In genomic region chr10:52233301-52233968, GRCm38 (mm10) we compare ENCODE assay signal across 8 mouse cellular contexts. TPM values are rescaled to one million over a fixed set of nuclear protein-coding genes. Genes with fewer than 3 reads are reported as not detected.
A peak's percentile ranks its signal among the peaks of the same experiment; 100 is the strongest.
DNase-seq lines count a peak whose midpoint lies in the region; ATAC-seq and TF ChIP-seq lines count a peak whose summit lies in the region.

Gene Dcbld1 (plus strand): TSS chr10:52233619.

- peaks cover 8% of the 10 kb centered on the region for H3K27me3 ChIP-seq in forebrain, embryonic 10.5 days (ENCODE audit: poor library complexity, severe bottlenecking)
- no peaks in the 10 kb centered on the region for H3K27me3 ChIP-seq in heart, embryonic 15.5 days
- H3K27me3 ChIP-seq in liver, embryonic 14.5 days (ENCODE audit: control insufficient read depth, insufficient read depth, low read length) = no peaks in the 10 kb centered on the region; the same call in 1 of the 2 replicates
- no peaks in the 10 kb centered on the region for H3K27me3 ChIP-seq in neural tube, embryonic 12.5 days (replicated peaks)
- no peaks in the 10 kb centered on the region for H3K27me3 ChIP-seq in stomach, embryonic 16.5 days (ENCODE audit: control insufficient read depth, insufficient read depth, low read length)

- no peaks in the 10 kb centered on the region for H3K4me1 ChIP-seq in bone marrow macrophage, adult 2 months (ENCODE audit: control insufficient read depth, insufficient read depth, low read length)
- peaks cover 20% of the 10 kb centered on the region for H3K4me1 ChIP-seq in forebrain, embryonic 10.5 days
- H3K4me1 ChIP-seq in heart, embryonic 15.5 days (replicated peaks) = peaks cover 8% of the 10 kb centered on the region
- H3K4me1 ChIP-seq in liver, embryonic 14.5 days (replicated peaks; ENCODE audit: control insufficient read depth in 2 of 2, insufficient read depth in 2 of 2, low read length in 1 of 2) = peaks cover 0 to 6% of the 10 kb centered on the region in 2 experiments; a peak in 1 of 4 replicates
- H3K4me1 ChIP-seq in neural tube, embryonic 12.5 days = peaks cover 6% of the 10 kb centered on the region; the same call in 1 of the 2 replicates
- H3K4me1 ChIP-seq in stomach, embryonic 16.5 days (ENCODE audit: control insufficient read depth, insufficient read depth, low read length) = 0 out of 2 replicates have a peak, but pooled peaks cover 3% of the 10 kb centered on the region

- WGBS in forebrain, embryonic 10.5 days = under 1% methylated on average over 47 of the region's 60 CpGs
- WGBS in heart, embryonic 15.5 days = under 1% methylated on average over 58 of the region's 60 CpGs
- under 1% methylated on average over 57 of the region's 60 CpGs for whole genome bisulfite sequencing in liver, embryonic 14.5 days (ENCODE audit: insufficient replicate concordance)
- WGBS in neural tube, embryonic 12.5 days = under 1% methylated on average over 60 of the region's 60 CpGs
- WGBS in stomach, embryonic 16.5 days = under 1% methylated on average over 51 of the region's 60 CpGs

- TF ChIP-seq EP300 in liver, embryonic 14.5 days (IDR thresholded peaks at IDR 0.05; ENCODE audit: low read depth) = no peak

- TF ChIP-seq CTCF in bone marrow macrophage, adult 2 months (IDR thresholded peaks at IDR 0.05; ENCODE audit: low read depth, low read length) = no peak
- no peak for TF ChIP-seq CTCF in liver, embryonic 14.5 days (IDR thresholded peaks at IDR 0.05; ENCODE audit: low read depth)

- H3K9ac ChIP-seq in heart, embryonic 15.5 days = peak within 1 kb of the TSS; percentile 78
- peak within 1 kb of the TSS; percentile 65 for H3K9ac ChIP-seq in liver, embryonic 14.5 days (replicated peaks)
- H3K9ac ChIP-seq in neural tube, embryonic 12.5 days = peak within 1 kb of the TSS; percentile 81
- peak within 1 kb of the TSS; percentile 87 for H3K9ac ChIP-seq in stomach, embryonic 16.5 days (ENCODE audit: low read length)

- no peak within 1 kb of the TSS for H3K27ac ChIP-seq in bone marrow macrophage, adult 2 months (ENCODE audit: insufficient read depth, low read depth, low read length)
- peak within 1 kb of the TSS; percentile 92 for H3K27ac ChIP-seq in forebrain, embryonic 10.5 days
- H3K27ac ChIP-seq in heart, embryonic 15.5 days = peak within 1 kb of the TSS; percentile 72
- H3K27ac ChIP-seq in liver, embryonic 14.5 days = no peak within 1 kb of the TSS
- peak within 1 kb of the TSS; percentile 66; the same call in 1 of the 2 replicates for H3K27ac ChIP-seq in neural tube, embryonic 12.5 days
- peak within 1 kb of the TSS; percentile 83 for H3K27ac ChIP-seq in stomach, embryonic 16.5 days (ENCODE audit: low read length)

- TF ChIP-seq POLR2A in bone marrow macrophage, adult 2 months (IDR thresholded peaks at IDR 0.05; ENCODE audit: borderline replicate concordance, low read depth, low read length) = no peak

- peak within 1 kb of the TSS; percentile 96 for H3K4me2 ChIP-seq in heart, embryonic 15.5 days
- H3K4me2 ChIP-seq in liver, embryonic 14.5 days (ENCODE audit: low read depth) = peak within 1 kb of the TSS; percentile 74
- H3K4me2 ChIP-seq in neural tube, embryonic 12.5 days (replicated peaks) = peak within 1 kb of the TSS; percentile 78
- peak within 1 kb of the TSS; percentile 83 for H3K4me2 ChIP-seq in stomach, embryonic 16.5 days (ENCODE audit: low read depth, low read length)

- H3K36me3 ChIP-seq in forebrain, embryonic 10.5 days (replicated peaks) = peaks cover 11% of the 10 kb centered on the region
- no peaks in the 10 kb centered on the region for H3K36me3 ChIP-seq in heart, embryonic 15.5 days
- no peaks in the 10 kb centered on the region for H3K36me3 ChIP-seq in liver, embryonic 14.5 days (replicated peaks; ENCODE audit: control insufficient read depth, insufficient read depth, low read depth)
- H3K36me3 ChIP-seq in neural tube, embryonic 12.5 days = no peaks in the 10 kb centered on the region
- H3K36me3 ChIP-seq in stomach, embryonic 16.5 days (ENCODE audit: control insufficient read depth, insufficient read depth, low read length) = no peaks in the 10 kb centered on the region

- ATAC-seq in heart, embryonic 15.5 days (replicated peaks; ENCODE audit: insufficient number of reproducible peaks, insufficient read depth, low FRiP score, low read depth) = peak; percentile 92
- peak; percentile 88 for ATAC-seq in liver, embryonic 14.5 days (ENCODE audit: insufficient read depth)
- peak; percentile 94 for ATAC-seq in neural tube, embryonic 12.5 days (ENCODE audit: low FRiP score, low read depth)
- ATAC-seq in stomach, embryonic 16.5 days (ENCODE audit: insufficient read depth, low FRiP score) = peak; percentile 92

- no peaks in the 10 kb centered on the region for H3K9me3 ChIP-seq in forebrain, embryonic 10.5 days
- no peaks in the 10 kb centered on the region for H3K9me3 ChIP-seq in heart, embryonic 15.5 days (replicated peaks)
- no peaks in the 10 kb centered on the region for H3K9me3 ChIP-seq in liver, embryonic 14.5 days (ENCODE audit: control insufficient read depth, low read length)
- H3K9me3 ChIP-seq in neural tube, embryonic 12.5 days = no peaks in the 10 kb centered on the region
- no peaks in the 10 kb centered on the region for H3K9me3 ChIP-seq in stomach, embryonic 16.5 days (replicated peaks; ENCODE audit: control insufficient read depth, low read length)

- DNase-seq in CD4-positive helper T cell, adult 2 months (ENCODE audit: low read depth, low spot score) = peak; percentile 33
- DNase-seq in forebrain, embryonic 10.5 days (ENCODE audit: extremely low spot score, low spot score) = peak; percentile 70
- peak; percentile 87 for DNase-seq in kidney, postnatal 10 days
- DNase-seq in liver, embryonic 14.5 days (ENCODE audit: low read depth in 3 of 3, low spot score in 3 of 3) = peak in 2 of 3 experiments; percentile 26 to 31

- peak within 1 kb of the TSS; percentile 61 for H3K4me3 ChIP-seq in bone marrow macrophage, adult 2 months (ENCODE audit: insufficient read depth, low read length)
- peak within 1 kb of the TSS; percentile 74 for H3K4me3 ChIP-seq in forebrain, embryonic 10.5 days
- peak within 1 kb of the TSS; percentile 92 for H3K4me3 ChIP-seq in heart, embryonic 15.5 days
- H3K4me3 ChIP-seq in liver, embryonic 14.5 days (ENCODE audit: insufficient read depth in 1 of 2, low read depth in 2 of 2, low read length in 2 of 2) = peak within 1 kb of the TSS; percentile 62 to 76
- peak within 1 kb of the TSS; percentile 84 for H3K4me3 ChIP-seq in neural tube, embryonic 12.5 days
- H3K4me3 ChIP-seq in stomach, embryonic 16.5 days (replicated peaks; ENCODE audit: low read length) = peak within 1 kb of the TSS; percentile 92

RNA-seq across cellular contexts. Expression of gene Dcbld1, which starts in this region (rescaled TPM):
- not detected in 2 replicates for polyA plus RNA-seq in bone marrow macrophage, adult 2 months (2012; ENCODE audit: insufficient read depth, insufficient read length, missing spikeins)
- 25.3 and 26.8 TPM in 2 replicates for polyA plus RNA-seq in forebrain, embryonic 10.5 days (2016; fragmentation: Nextera tagmentation; extraction: Ambion mirVana)
- polyA plus RNA-seq in heart, embryonic 15.5 days (2015; fragmentation: Nextera tagmentation; extraction: Ambion mirVana) = 6.7 and 8.8 TPM in 2 replicates
- 1.8 and 1.9 TPM in 2 replicates for polyA plus RNA-seq in liver, embryonic 14.5 days (2012; rRNA removed)
- 2.9 and 3.1 TPM in 2 replicates for polyA plus RNA-seq in liver, embryonic 14.5 days (2014; fragmentation: Nextera tagmentation; extraction: Ambion mirVana)
- 35.0 and 42.0 TPM in 2 replicates for polyA plus RNA-seq in neural tube, embryonic 12.5 days (2016; fragmentation: Nextera tagmentation; extraction: Ambion mirVana)
- 33.2 and 36.6 TPM in 2 replicates for polyA plus RNA-seq in stomach, embryonic 16.5 days (2015; fragmentation: Nextera tagmentation; extraction: Ambion mirVana)

Comparison
In these comparisons a context has a peak if more than half of its experiments do, and no peak if none do; other contexts are left out.
1. DNase-seq: peak in every context shown above with its lines; median percentile 87 in kidney, postnatal 10 days; 70 in forebrain, embryonic 10.5 days; 33 in CD4-positive helper T cell, adult 2 months; 28 in liver, embryonic 14.5 days.
2. H3K27ac ChIP-seq: peak in forebrain, embryonic 10.5 days (single experiment), heart, embryonic 15.5 days (single experiment), neural tube, embryonic 12.5 days (single experiment) and stomach, embryonic 16.5 days (single experiment); none in bone marrow macrophage, adult 2 months (single experiment) and liver, embryonic 14.5 days (single experiment).
3. Peak in every context shown above with its lines, with median percentiles within 50 percentile points of each other: H3K4me3 ChIP-seq, ATAC-seq, H3K4me2 ChIP-seq and H3K9ac ChIP-seq.